Mouse (Mus musculus): ENCODE data around the gene Cd300ld3. TPM values are rescaled to one million over a fixed set of nuclear protein-coding genes. Genes with fewer than 3 reads are reported as not detected.

Cd300ld3 gene
- polyA plus RNA-seq, 1 experiment from 2014 or later: not detected

GRCm38 (mm10) chr11:115077436-115077835 is 29.2 kb upstream of the Cd300ld3 start:
- 89% methylated on average over 1 of the region's 1 CpGs for WGBS
- H3K27ac ChIP-seq: no peak overlapping the region

DNA sequence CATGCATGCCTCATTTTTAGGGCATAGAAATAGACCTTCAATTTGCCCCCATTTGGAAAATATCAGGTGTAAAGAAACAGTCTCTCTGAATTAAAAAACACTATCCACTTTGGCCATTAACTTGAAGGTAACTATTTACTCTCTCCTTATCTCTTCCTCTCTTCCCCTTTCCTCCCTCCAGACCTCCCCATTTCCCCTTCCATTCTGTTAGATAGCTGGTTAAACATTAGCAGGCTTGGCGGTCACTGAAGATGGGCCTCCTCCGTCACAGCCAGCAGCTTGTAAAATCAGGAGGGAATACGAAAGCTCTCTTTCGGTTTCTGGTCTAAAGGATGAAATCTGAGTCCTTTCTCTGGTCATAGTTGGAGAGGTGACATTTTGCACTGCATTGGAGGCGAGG is 27.6 kb upstream of the Cd300ld3 start:
- no peak for ATAC-seq (ENCODE audit: insufficient number of reproducible peaks, insufficient read depth, low FRiP score, low TSS enrichment, low read depth)
- Histone ChIP-seq H3K27me3 (peaks cover 13% of the 10 kb centered on the region; the same call in 1 of the 2 replicates), H3K27ac (no peak overlapping the region), H3K36me3 (no peaks in the 10 kb centered on the region), H3K4me3 (no peak overlapping the region), H3K4me2 (no peak overlapping the region), H3K9me3 (no peaks in the 10 kb centered on the region), H3K9ac (no peak overlapping the region), H3K4me1 (peaks cover 12% of the 10 kb centered on the region)
- WGBS: 77% methylated on average over 5 of the region's 5 CpGs

More at GRCm38 (mm10) chr11:115077436-115077835, 29.2 kb upstream of the Cd300ld3 start:
- H3K27me3 ChIP-seq: peaks cover 12% of the 10 kb centered on the region; the same call in 1 of the 2 replicates
- no peaks in the 10 kb centered on the region for H3K36me3 ChIP-seq
- no peaks in the 10 kb centered on the region for H3K4me1 ChIP-seq
- ATAC-seq (ENCODE audit: insufficient number of reproducible peaks, insufficient read depth, low FRiP score, low TSS enrichment, low read depth): no peak
- H3K4me2 ChIP-seq: no peak overlapping the region
- no peaks in the 10 kb centered on the region for H3K9me3 ChIP-seq
- no peak overlapping the region for H3K4me3 ChIP-seq
- H3K9ac ChIP-seq: no peak overlapping the region

DNA sequence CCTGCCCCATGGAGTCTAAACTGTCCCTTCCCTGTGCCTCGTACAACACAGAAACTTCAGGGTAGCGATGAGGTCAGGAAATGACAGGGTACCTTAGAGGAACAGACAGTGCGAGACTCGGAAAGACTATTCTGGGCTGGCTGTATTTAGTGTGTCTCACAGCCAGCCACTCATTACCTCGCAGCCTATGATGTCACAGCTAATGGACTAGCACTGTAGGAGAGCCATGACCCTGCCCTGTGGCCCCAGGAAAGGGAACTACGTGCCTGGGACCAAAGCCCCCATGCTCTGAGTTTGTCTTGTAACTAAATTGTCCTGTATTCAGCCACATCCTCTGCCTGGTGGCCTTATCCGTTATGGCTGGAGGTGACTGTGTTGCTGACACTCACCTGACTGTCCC is 27.2 kb upstream of the Cd300ld3 start:
- Histone ChIP-seq H3K27me3 (peaks cover 18% of the 10 kb centered on the region; the same call in 1 of the 2 replicates), H3K4me1 (peaks cover 12% of the 10 kb centered on the region), H3K9me3 (no peaks in the 10 kb centered on the region), H3K4me2 (no peak overlapping the region), H3K36me3 (no peaks in the 10 kb centered on the region), H3K27ac (no peak overlapping the region), H3K9ac (no peak overlapping the region), H3K4me3 (no peak overlapping the region)
- WGBS: 73% methylated on average over 7 of the region's 7 CpGs
- no peak for ATAC-seq (ENCODE audit: insufficient number of reproducible peaks, insufficient read depth, low FRiP score, low TSS enrichment, low read depth)

DNA sequence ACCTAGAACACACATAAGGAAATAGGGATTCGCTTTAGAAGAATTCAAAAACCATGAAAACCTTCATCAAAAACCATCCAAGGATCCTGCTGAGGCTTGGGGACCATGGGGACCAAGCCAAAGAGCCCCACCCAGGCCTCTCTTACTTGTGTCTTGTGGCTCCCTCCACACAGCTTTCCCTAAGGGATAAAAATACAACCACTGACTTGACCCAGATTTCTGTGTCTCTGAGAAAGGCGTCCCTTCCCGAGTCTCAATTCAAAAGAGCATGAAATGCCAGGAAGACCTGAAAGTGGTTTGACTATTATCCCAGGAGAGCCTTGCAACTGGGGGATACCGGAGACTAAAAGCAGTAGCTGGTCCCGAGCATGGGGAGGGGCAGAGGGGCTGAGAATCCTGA is 24.8 kb upstream of the Cd300ld3 start:
- H3K9ac ChIP-seq: no peak overlapping the region
- H3K4me1 ChIP-seq: peaks cover 12% of the 10 kb centered on the region
- no peak overlapping the region for H3K4me3 ChIP-seq
- H3K9me3 ChIP-seq: no peaks in the 10 kb centered on the region
- peaks cover 18% of the 10 kb centered on the region; the same call in 1 of the 2 replicates for H3K27me3 ChIP-seq
- H3K27ac ChIP-seq: no peak overlapping the region
- no peaks in the 10 kb centered on the region for H3K36me3 ChIP-seq
- 62% methylated on average over 5 of the region's 5 CpGs for WGBS
- ATAC-seq (ENCODE audit: insufficient number of reproducible peaks, insufficient read depth, low FRiP score, low TSS enrichment, low read depth): no peak
- no peak overlapping the region for H3K4me2 ChIP-seq

DNA sequence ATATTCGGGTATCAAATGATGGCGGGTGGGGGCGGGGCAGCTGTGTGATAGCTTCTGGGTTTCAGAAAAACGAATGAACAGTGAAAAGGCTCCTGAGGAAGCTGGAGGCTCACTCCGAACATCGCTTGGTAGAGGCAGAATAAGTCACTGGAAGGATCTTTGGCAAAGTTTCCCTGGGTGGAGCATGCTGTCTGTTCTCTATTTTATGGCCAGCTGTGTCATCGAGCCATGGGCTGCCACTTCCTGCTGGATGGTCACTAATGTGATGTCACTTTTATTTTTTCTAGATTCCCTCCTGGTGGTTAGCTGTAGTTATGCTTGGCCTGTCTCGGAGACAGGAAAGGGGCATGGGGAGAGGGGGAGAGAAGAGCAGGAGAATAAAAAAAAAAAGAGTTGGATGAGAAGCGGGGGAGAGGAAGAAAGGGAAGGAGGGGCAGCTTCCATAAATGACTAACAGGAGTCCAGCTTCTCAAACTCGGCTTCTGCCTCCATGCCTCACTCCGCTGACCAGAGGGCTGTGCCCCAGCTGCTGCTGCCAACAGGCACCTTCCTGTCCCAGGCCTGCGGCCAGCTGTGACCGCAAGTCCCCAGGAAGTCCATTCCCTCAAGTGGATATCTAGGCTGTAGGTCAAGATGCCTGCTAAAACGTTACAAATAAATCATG is 23.6 kb upstream of the Cd300ld3 start:
- Histone ChIP-seq H3K4me3 (no peak overlapping the region), H3K4me2 (peak overlapping the region; percentile 40), H3K9ac (0 out of 2 replicates have a peak overlapping the region, but pooled peaks have one; percentile 27), H3K9me3 (no peaks in the 10 kb centered on the region), H3K4me1 (peaks cover 12% of the 10 kb centered on the region), H3K27me3 (peaks cover 18% of the 10 kb centered on the region; the same call in 1 of the 2 replicates), H3K36me3 (no peaks in the 10 kb centered on the region), H3K27ac (no peak overlapping the region)
- ATAC-seq (ENCODE audit: insufficient number of reproducible peaks, insufficient read depth, low FRiP score, low TSS enrichment, low read depth): no peak
- WGBS: 17% methylated on average over 14 of the region's 14 CpGs

DNA sequence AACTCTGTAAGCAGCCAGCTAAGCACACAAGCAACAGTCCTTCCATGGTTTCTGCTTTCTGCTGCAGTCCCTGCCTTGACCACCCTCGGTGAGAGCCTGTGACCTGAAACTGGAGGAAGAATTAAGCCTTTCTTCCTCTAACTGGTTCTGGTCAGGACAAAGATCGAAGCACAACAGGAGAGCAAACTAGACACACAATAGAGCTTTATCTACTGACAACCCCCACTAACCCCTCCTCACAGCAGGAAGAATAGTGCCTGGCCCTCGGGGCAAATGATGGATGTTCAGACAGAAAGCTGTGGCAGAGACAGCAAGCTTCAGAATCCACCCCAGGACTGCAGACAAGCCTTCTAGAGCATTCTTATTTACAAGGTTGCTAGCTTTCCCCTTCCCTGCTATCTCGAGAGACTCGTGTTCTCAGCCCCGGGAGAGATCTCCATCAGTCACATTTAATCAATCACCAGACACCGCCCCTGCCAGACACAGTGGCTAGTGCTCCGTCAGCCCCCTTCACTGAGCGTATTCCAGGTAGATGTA is 22.9 kb upstream of the Cd300ld3 start:
- H3K36me3 ChIP-seq: no peaks in the 10 kb centered on the region
- H3K4me2 ChIP-seq: peak overlapping the region; percentile 40
- ATAC-seq (ENCODE audit: insufficient number of reproducible peaks, insufficient read depth, low FRiP score, low TSS enrichment, low read depth): no peak
- no peak overlapping the region for H3K27ac ChIP-seq
- H3K4me1 ChIP-seq: peaks cover 12% of the 10 kb centered on the region
- 7% methylated on average over 9 of the region's 9 CpGs for WGBS
- no peaks in the 10 kb centered on the region for H3K9me3 ChIP-seq
- 0 out of 2 replicates have a peak overlapping the region, but pooled peaks have one; percentile 27 for H3K9ac ChIP-seq
- no peak overlapping the region for H3K4me3 ChIP-seq
- H3K27me3 ChIP-seq: peaks cover 18% of the 10 kb centered on the region; the same call in 1 of the 2 replicates

GRCm38 (mm10) chr11:115066768-115067167 is 18.6 kb upstream of the Cd300ld3 start:
- no peaks in the 10 kb centered on the region for H3K9me3 ChIP-seq
- ATAC-seq (ENCODE audit: insufficient number of reproducible peaks, insufficient read depth, low FRiP score, low TSS enrichment, low read depth): no peak
- H3K27ac ChIP-seq: no peak overlapping the region
- H3K9ac ChIP-seq: no peak overlapping the region
- no peak overlapping the region for H3K4me3 ChIP-seq
- peaks cover 8% of the 10 kb centered on the region for H3K4me1 ChIP-seq
- WGBS: 64% methylated on average over 6 of the region's 6 CpGs
- H3K36me3 ChIP-seq: no peaks in the 10 kb centered on the region
- H3K4me2 ChIP-seq: no peak overlapping the region
- peaks cover 13% of the 10 kb centered on the region; the same call in 1 of the 2 replicates for H3K27me3 ChIP-seq

DNA sequence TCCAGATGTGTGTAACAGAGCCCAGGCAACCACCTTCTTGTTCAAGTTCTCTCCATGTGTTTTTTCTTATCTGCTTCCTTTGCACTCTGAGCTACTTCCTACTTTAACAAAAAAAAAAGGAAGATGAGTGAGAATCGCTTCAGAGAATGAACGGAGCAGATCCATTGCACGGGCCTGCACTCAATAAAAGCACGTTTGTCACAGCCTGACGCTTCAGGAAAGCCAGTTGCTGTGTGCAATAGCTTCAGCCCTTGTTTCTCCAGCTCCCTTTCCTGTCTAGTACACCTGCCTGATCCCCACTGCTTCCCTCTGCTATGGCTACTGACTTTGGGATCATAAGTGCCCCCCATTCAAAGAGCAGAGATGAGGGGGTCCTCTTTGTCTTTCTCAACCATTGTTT is 13.9 kb upstream of the Cd300ld3 start, which contains the start of gene Cd300e:
Gene Cd300e, minus strand, starts transcription at position 101 of the 400 bp plus-strand sequence.
- Histone ChIP-seq H3K36me3 (no peaks in the 10 kb centered on the region), H3K9ac (no peak within 1 kb of the TSS), H3K9me3 (no peaks in the 10 kb centered on the region), H3K27me3 (no peaks in the 10 kb centered on the region), H3K4me3 (no peak within 1 kb of the TSS), H3K27ac (no peak within 1 kb of the TSS), H3K4me2 (no peak within 1 kb of the TSS), H3K4me1 (no peaks in the 10 kb centered on the region)
- WGBS: 26% methylated on average over 5 of the region's 5 CpGs
- no peak for ATAC-seq (ENCODE audit: insufficient number of reproducible peaks, insufficient read depth, low FRiP score, low TSS enrichment, low read depth)

- ATAC-seq (ENCODE audit: insufficient number of reproducible peaks, insufficient read depth, low FRiP score, low TSS enrichment, low read depth): no peak
- H3K9me3 ChIP-seq: no peaks in the 10 kb centered on the region
- H3K27me3 ChIP-seq: no peaks in the 10 kb centered on the region
- no peak overlapping the region for H3K4me2 ChIP-seq
- no peaks in the 10 kb centered on the region for H3K36me3 ChIP-seq
- H3K27ac ChIP-seq: no peak overlapping the region
- no peak overlapping the region for H3K9ac ChIP-seq
- H3K4me3 ChIP-seq: no peak overlapping the region
- 68% methylated on average over 2 of the region's 2 CpGs for WGBS
- no peaks in the 10 kb centered on the region for H3K4me1 ChIP-seq
Observed at GRCm38 (mm10) chr11:115059797-115060196, 11.6 kb upstream of the Cd300ld3 start.

DNA sequence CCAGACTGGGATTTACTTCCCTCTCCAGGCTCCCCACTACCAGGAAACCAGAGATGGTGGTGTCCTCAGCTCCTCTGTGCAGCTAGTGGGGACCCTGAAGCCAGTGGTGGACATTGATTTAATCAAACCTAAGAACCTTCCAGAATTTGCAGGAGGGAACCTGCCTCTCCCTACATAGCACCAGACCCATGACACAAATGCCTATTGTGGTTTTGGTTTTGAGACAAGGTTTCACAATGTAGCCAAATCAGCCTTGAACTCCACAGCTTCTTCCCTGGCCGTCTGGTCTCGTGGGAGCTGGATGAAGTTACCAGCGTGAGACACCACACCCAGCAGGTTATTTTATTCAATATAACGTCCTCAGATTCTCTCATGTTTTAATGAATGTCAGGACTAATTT is 10.5 kb upstream of the Cd300ld3 start:
- WGBS: 65% methylated on average over 4 of the region's 4 CpGs
- Histone ChIP-seq H3K36me3 (no peaks in the 10 kb centered on the region), H3K4me2 (no peak overlapping the region), H3K9me3 (no peaks in the 10 kb centered on the region), H3K27ac (no peak overlapping the region), H3K4me1 (no peaks in the 10 kb centered on the region), H3K9ac (no peak overlapping the region), H3K27me3 (no peaks in the 10 kb centered on the region), H3K4me3 (no peak overlapping the region)
- no peak for ATAC-seq (ENCODE audit: insufficient number of reproducible peaks, insufficient read depth, low FRiP score, low TSS enrichment, low read depth)

GRCm38 (mm10) chr11:115054537-115054936 is 6.3 kb upstream of the Cd300ld3 start:
- ATAC-seq (ENCODE audit: insufficient number of reproducible peaks, insufficient read depth, low FRiP score, low TSS enrichment, low read depth): no peak
- Histone ChIP-seq H3K9me3 (no peaks in the 10 kb centered on the region), H3K4me1 (no peaks in the 10 kb centered on the region), H3K4me2 (no peak overlapping the region), H3K27me3 (no peaks in the 10 kb centered on the region), H3K9ac (no peak overlapping the region), H3K36me3 (no peaks in the 10 kb centered on the region), H3K27ac (no peak overlapping the region), H3K4me3 (no peak overlapping the region)

- 88% methylated on average over 1 of the region's 1 CpGs for WGBS
- no peaks in the 10 kb centered on the region for H3K4me1 ChIP-seq
- H3K27ac ChIP-seq: no peak overlapping the region
- H3K27me3 ChIP-seq: no peaks in the 10 kb centered on the region
- H3K9me3 ChIP-seq: no peaks in the 10 kb centered on the region
- no peak overlapping the region for H3K4me2 ChIP-seq
- ATAC-seq (ENCODE audit: insufficient number of reproducible peaks, insufficient read depth, low FRiP score, low TSS enrichment, low read depth): no peak
- H3K9ac ChIP-seq: no peak overlapping the region
- H3K4me3 ChIP-seq: no peak overlapping the region
- no peaks in the 10 kb centered on the region for H3K36me3 ChIP-seq
Observed at GRCm38 (mm10) chr11:115052991-115053390, 4.8 kb upstream of the Cd300ld3 start.
